Mouse (Mus musculus): Measurements from ENCODE around the gene D930048N14Rik. TPM values are rescaled to one million over a fixed set of nuclear protein-coding genes. Genes with fewer than 3 reads are reported as not detected.
A peak's percentile ranks its signal among the peaks of the same experiment; 100 is the strongest.

The D930048N14Rik gene
- total and polyA plus RNA-seq, 3 experiments = 0.38 to 1.5 (median 0.81) TPM

DNA sequence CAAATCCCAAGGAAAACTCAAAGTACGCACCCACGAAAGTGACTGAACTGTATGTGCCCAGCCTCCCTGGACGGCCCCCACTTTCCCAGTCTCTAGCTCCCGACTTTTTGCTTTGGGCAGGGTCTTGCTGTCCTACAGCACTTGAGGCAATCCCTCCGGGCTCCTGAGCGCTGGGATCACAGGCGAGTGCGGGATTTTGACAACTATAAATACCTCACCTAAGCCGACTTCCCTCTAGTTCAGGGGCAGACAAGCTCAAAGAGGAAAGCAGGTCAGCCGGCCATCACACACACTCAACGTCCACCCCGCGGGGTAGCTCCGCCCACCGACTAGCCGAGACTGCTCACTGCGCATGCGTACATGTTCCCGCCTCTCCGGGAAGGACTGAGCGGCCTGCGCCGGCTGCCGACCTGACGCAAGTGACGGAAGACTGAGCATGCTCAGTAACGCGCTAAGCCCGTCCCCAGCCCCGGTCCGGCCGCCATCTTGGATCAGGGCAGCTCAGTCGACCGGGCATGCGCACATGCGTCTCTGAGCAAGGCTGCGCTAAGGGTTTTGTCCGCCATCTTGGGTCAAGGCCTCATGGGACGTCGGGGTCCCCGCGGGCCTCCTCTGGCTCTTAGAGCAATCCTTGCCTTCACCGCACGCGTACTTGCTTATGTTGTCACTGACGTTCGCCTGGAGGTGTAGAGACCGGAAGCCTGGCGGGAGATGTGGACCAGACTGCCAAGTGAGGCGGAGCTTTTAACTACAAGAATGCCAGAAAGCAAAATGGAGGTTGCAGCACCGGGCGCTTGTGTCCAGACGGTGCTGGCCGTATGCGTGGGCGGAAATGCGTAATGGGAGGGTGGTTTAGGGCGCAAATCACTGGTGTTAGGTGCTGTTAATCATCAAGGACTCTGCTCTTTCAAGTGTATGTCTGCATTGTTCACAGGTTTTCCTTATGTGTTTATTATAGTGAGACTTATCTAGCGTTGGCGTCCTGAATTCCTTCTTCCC lies 37.9 kb downstream of the D930048N14Rik start, which contains the start of gene 0610009B22Rik (continued):
- no peak for TF ChIP-seq JUND (conservative IDR thresholded peaks at IDR 0.05; ENCODE audit: low read depth, low read length)
- no peak for TF ChIP-seq MAFK (IDR thresholded peaks at IDR 0.05; ENCODE audit: insufficient replicate concordance, low read length)
- peak; percentile 97 for TF ChIP-seq RCOR1 (conservative IDR thresholded peaks at IDR 0.05; ENCODE audit: low read depth, low read length)
- TF ChIP-seq MAZ (IDR thresholded peaks at IDR 0.05; ENCODE audit: low read depth, low read length) = peak; percentile 86
- TF ChIP-seq EP300 (IDR thresholded peaks at IDR 0.05; ENCODE audit: low read length) = no peak
- peak; percentile 92 for TF ChIP-seq ZMIZ1 (IDR thresholded peaks at IDR 0.05; ENCODE audit: low read depth, low read length)
- peak; percentile 63 for TF ChIP-seq BHLHE40 (IDR thresholded peaks at IDR 0.05; ENCODE audit: low read depth, low read length)
- TF ChIP-seq USF1 (IDR thresholded peaks at IDR 0.05; ENCODE audit: low read depth, low read length) = no peak
- TF ChIP-seq MYC (IDR thresholded peaks at IDR 0.05; ENCODE audit: low read depth, low read length) = peak; percentile 84
- peak; percentile 91 for TF ChIP-seq MAX (IDR thresholded peaks at IDR 0.05; ENCODE audit: low read length)
- TF ChIP-seq CHD2 (IDR thresholded peaks at IDR 0.05; ENCODE audit: low read length) = peak; percentile 8
- TF ChIP-seq SIN3A (IDR thresholded peaks at IDR 0.05; ENCODE audit: low read length) = peak; percentile 94
- TF ChIP-seq USF2 (conservative IDR thresholded peaks at IDR 0.05; ENCODE audit: low read depth, low read length) = no peak
- peak; percentile 33; the same call in 1 of the 2 replicates for TF ChIP-seq IRF4 (IDR thresholded peaks at IDR 0.05; ENCODE audit: low read depth, low read length)
- TF ChIP-seq ZC3H11A (IDR thresholded peaks at IDR 0.05; ENCODE audit: low read depth, low read length) = no peak
- TF ChIP-seq ZNF384 (IDR thresholded peaks at IDR 0.05; ENCODE audit: low read depth, low read length) = no peak

DNA sequence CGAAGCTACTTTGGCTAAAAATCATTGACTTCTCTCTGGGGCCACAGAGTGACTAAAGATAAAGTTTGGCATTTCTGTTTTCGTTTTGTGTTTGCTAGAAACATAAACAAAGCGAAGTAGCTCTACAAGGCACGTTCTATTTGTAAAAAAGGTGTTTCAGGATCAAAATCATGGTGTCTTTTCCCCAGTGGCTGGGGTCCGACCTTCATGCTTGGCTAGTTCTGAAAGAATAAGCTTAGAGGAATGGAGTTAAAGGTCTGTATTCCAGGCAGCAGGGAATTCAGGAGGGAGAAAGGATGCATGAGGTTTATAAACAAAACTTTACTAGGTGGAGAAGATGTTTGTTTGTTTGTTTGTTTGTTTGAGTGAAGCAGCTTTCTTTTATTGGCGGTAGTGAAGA lies 38.6 kb downstream of the D930048N14Rik start:
- Histone ChIP-seq H3K4me3 (replicated peaks in 1 of 3; ENCODE audit: low read depth in 2 of 3, low read length in 2 of 3, poor library complexity in 1 of 3) (peak overlapping the region; percentile 51 to 93 (median 71)), H3K27me3 (replicated peaks) (no peaks in the 10 kb centered on the region), H3K4me2 (ENCODE audit: insufficient read depth, low read depth, poor library complexity, severe bottlenecking) (peak overlapping the region; percentile 97), H3K9me3 (replicated peaks; ENCODE audit: low read length) (no peaks in the 10 kb centered on the region), H3K9ac (ENCODE audit: insufficient read depth, low read depth) (peak overlapping the region; percentile 61), H3K36me3 (replicated peaks in 1 of 2; ENCODE audit: control insufficient read depth in 1 of 2, insufficient read depth in 1 of 2, low read length in 1 of 2) (peaks cover 10 to 26% of the 10 kb centered on the region in 2 experiments), H3K4me1 (ENCODE audit: control insufficient read depth in 1 of 2, insufficient read depth in 2 of 2) (peaks cover 8 to 24% of the 10 kb centered on the region in 2 experiments), H3K27ac (ENCODE audit: insufficient read depth, low read depth) (peak overlapping the region; percentile 94), H3K79me2 (replicated peaks; ENCODE audit: control insufficient read depth, extremely low read depth, insufficient read depth, poor library complexity, severe bottlenecking) (peaks cover 6% of the 10 kb centered on the region; the same call in 1 of the 2 replicates)
- in situ Hi-C loops (cut with MboI; ENCODE audit: low pct_ligation_motif_present, low pct_unique_long_range_greater_than_20kb, low sequenced_read_pairs) (loop anchor here (10.0 kb wide), 1 partner anchor 75 kb away; the partner anchor contains the start of gene Nhp2), dilution Hi-C loops (cut with MboI; ENCODE audit: extremely low pct_ligation_motif_present, extremely low pct_unique_long_range_greater_than_20kb, low sequenced_read_pairs) (no loop called here)
- TF ChIP-seq ELF1 (IDR thresholded peaks at IDR 0.05; ENCODE audit: low read depth, low read length) (no peak), KAT2A (IDR thresholded peaks at IDR 0.05; ENCODE audit: insufficient replicate concordance, low read length) (no peak), JUND (conservative IDR thresholded peaks at IDR 0.05; ENCODE audit: low read depth, low read length) (no peak), ZC3H11A (IDR thresholded peaks at IDR 0.05; ENCODE audit: low read depth, low read length) (no peak), MYC (IDR thresholded peaks at IDR 0.05; ENCODE audit: low read depth, low read length) (no peak), PAX5 (IDR thresholded peaks at IDR 0.05; ENCODE audit: low read length) (no peak), MXI1 (IDR thresholded peaks at IDR 0.05; ENCODE audit: low read depth, low read length) (no peak), CTCF (conservative IDR thresholded peaks at IDR 0.05 in 1 of 2, IDR thresholded peaks at IDR 0.05 in 1 of 2; ENCODE audit: low read depth in 2 of 2, low read length in 2 of 2) (no peak)
- DNase-seq (ENCODE audit: extremely low read depth) = peak; percentile 43
